Mouse (Mus musculus): Measurements from ENCODE around the gene Epo. TPM values are rescaled to one million over a fixed set of nuclear protein-coding genes. Genes with fewer than 3 reads are reported as not detected.

Epo gene
- polyA plus RNA-seq, 1 experiment from 2014 or later: not detected

GRCm38 (mm10) chr5:137433889-137434288, 99.2 kb downstream of the Epo start:
- Histone ChIP-seq H3K27me3 (replicated peaks) (no peaks in the 10 kb centered on the region), H3K4me1 (no peaks in the 10 kb centered on the region), H3K4me2 (no peak overlapping the region), H3K4me3 (no peak overlapping the region), H3K9ac (no peak overlapping the region), H3K36me3 (replicated peaks) (no peaks in the 10 kb centered on the region), H3K27ac (no peak overlapping the region), H3K9me3 (no peaks in the 10 kb centered on the region)
- ATAC-seq (replicated peaks): no peak
- 32% methylated on average over 6 of the region's 6 CpGs for WGBS

Small RNA genes within 50 kb of the gene (microRNA-seq; reads per million reads assigned to microRNA genes)
- 1.5 reads per million for gene Mir6418

Other genes starting within 250 kb of the Epo start
- 39.8 and 45.6 TPM in 2 replicates for gene Ache, start 245.7 kb downstream of the Epo start, polyA plus RNA-seq (2015; fragmentation: Nextera tagmentation; extraction: Ambion mirVana)
- 18.2 and 18.7 TPM in 2 replicates for gene Ufsp1, start 238.6 kb downstream of the Epo start, polyA plus RNA-seq (2015; fragmentation: Nextera tagmentation; extraction: Ambion mirVana)
- gene Srrt, start 225.6 kb downstream of the Epo start, polyA plus RNA-seq (2015; fragmentation: Nextera tagmentation; extraction: Ambion mirVana): 106 and 107 TPM in 2 replicates
- gene Trip6, start 218.8 kb downstream of the Epo start, polyA plus RNA-seq (2015; fragmentation: Nextera tagmentation; extraction: Ambion mirVana): 14.7 and 19.1 TPM in 2 replicates
- gene Slc12a9, start 199.6 kb downstream of the Epo start, polyA plus RNA-seq (2015; fragmentation: Nextera tagmentation; extraction: Ambion mirVana): 27.7 and 29.5 TPM in 2 replicates
- gene Ephb4, start 183.1 kb downstream of the Epo start, polyA plus RNA-seq (2015; fragmentation: Nextera tagmentation; extraction: Ambion mirVana): 6.8 and 8.7 TPM in 2 replicates
- gene Zan, start 56.2 kb downstream of the Epo start, polyA plus RNA-seq (2015; fragmentation: Nextera tagmentation; extraction: Ambion mirVana): 0.50 and 0.51 TPM in 2 replicates
- gene Pop7, start 30.7 kb downstream of the Epo start, polyA plus RNA-seq (2015; fragmentation: Nextera tagmentation; extraction: Ambion mirVana): 77.7 and 82.1 TPM in 2 replicates
- gene Gigyf1, start 14.7 kb downstream of the Epo start, polyA plus RNA-seq (2015; fragmentation: Nextera tagmentation; extraction: Ambion mirVana): 20.2 and 23.5 TPM in 2 replicates
- gene Gnb2, start 268 bp upstream of the Epo start, polyA plus RNA-seq (2015; fragmentation: Nextera tagmentation; extraction: Ambion mirVana): 525 and 570 TPM in 2 replicates
- 339 and 342 TPM in 2 replicates for gene Actl6b, start 20.3 kb upstream of the Epo start, polyA plus RNA-seq (2015; fragmentation: Nextera tagmentation; extraction: Ambion mirVana)
- 6.2 and 7.9 TPM in 2 replicates for gene Tfr2, start 36.6 kb upstream of the Epo start, polyA plus RNA-seq (2015; fragmentation: Nextera tagmentation; extraction: Ambion mirVana)
- 66.9 and 68.2 TPM in 2 replicates for gene Mospd3, start 67.8 kb upstream of the Epo start, polyA plus RNA-seq (2015; fragmentation: Nextera tagmentation; extraction: Ambion mirVana)
- gene Pcolce, start 80.5 kb upstream of the Epo start, polyA plus RNA-seq (2015; fragmentation: Nextera tagmentation; extraction: Ambion mirVana): 15.1 and 16.7 TPM in 2 replicates
- 0.13 and 0.17 TPM in 2 replicates for gene Fbxo24, start 95.8 kb upstream of the Epo start, polyA plus RNA-seq (2015; fragmentation: Nextera tagmentation; extraction: Ambion mirVana)
- gene Lrch4, start 95.9 kb upstream of the Epo start, polyA plus RNA-seq (2015; fragmentation: Nextera tagmentation; extraction: Ambion mirVana): 18.8 and 19.1 TPM in 2 replicates
- gene Gm20605, start 95.9 kb upstream of the Epo start, polyA plus RNA-seq (2015; fragmentation: Nextera tagmentation; extraction: Ambion mirVana): 11.3 and 11.8 TPM in 2 replicates
- gene Sap25, start 108.1 kb upstream of the Epo start, polyA plus RNA-seq (2015; fragmentation: Nextera tagmentation; extraction: Ambion mirVana): 4.8 and 6.8 TPM in 2 replicates
- gene Irs3, start 112.5 kb upstream of the Epo start, polyA plus RNA-seq (2015; fragmentation: Nextera tagmentation; extraction: Ambion mirVana): 0.09 and 0.17 TPM in 2 replicates
- gene Agfg2, start 151.5 kb upstream of the Epo start, polyA plus RNA-seq (2015; fragmentation: Nextera tagmentation; extraction: Ambion mirVana): 17.0 and 18.3 TPM in 2 replicates
- 58.6 and 61.2 TPM in 2 replicates for gene Nyap1, start 208.4 kb upstream of the Epo start, polyA plus RNA-seq (2015; fragmentation: Nextera tagmentation; extraction: Ambion mirVana)
- gene Tsc22d4, start 212.5 kb upstream of the Epo start, polyA plus RNA-seq (2015; fragmentation: Nextera tagmentation; extraction: Ambion mirVana): 58.0 and 59.8 TPM in 2 replicates
- gene Ppp1r35, start 245.6 kb upstream of the Epo start, polyA plus RNA-seq (2015; fragmentation: Nextera tagmentation; extraction: Ambion mirVana): 37.3 and 45.0 TPM in 2 replicates

All from midbrain, embryonic 15.5 days (tissue).